Mouse (Mus musculus) CD4-positive, CD25-positive, alpha-beta regulatory T cell, adult 2 months (primary cell): ENCODE measurements around the gene Magix.

Source experiments
- DNase-seq: peaks from one replicate; pipeline ENCODE4 v3.0.0-alpha.2; 2012; ENCODE audit warnings: low read depth, low spot score

Magix gene

GRCm38 (mm10) chrX:7674284-7675000 is 6.6 kb downstream of the Magix start:
- peak; percentile 61 for DNase-seq

GRCm38 (mm10) chrX:7673578-7674281 is 7.3 kb downstream of the Magix start:
- DNase-seq, result peak; percentile 56

GRCm38 (mm10) chrX:7672739-7673138 is 8.3 kb downstream of the Magix start:
- no peak for DNase-seq

GRCm38 (mm10) chrX:7670921-7671623 is 10.0 kb downstream of the Magix start, which contains the start of gene Plp2:
Gene Plp2 (minus strand): TSS chrX:7671390.
- peak; percentile 51 for DNase-seq

GRCm38 (mm10) chrX:7670390-7670881 is 10.6 kb downstream of the Magix start:
- DNase-seq, result peak; percentile 66

- DNase-seq, result no peak
Measured at GRCm38 (mm10) chrX:7665739-7666502, 15.1 kb downstream of the Magix start.

GRCm38 (mm10) chrX:7664791-7665190 is 16.3 kb downstream of the Magix start:
- DNase-seq, result no peak

GRCm38 (mm10) chrX:7662936-7663335 is 18.1 kb downstream of the Magix start:
- DNase-seq, result no peak

GRCm38 (mm10) chrX:7661086-7661485 is 20.0 kb downstream of the Magix start:
- DNase-seq, result no peak

GRCm38 (mm10) chrX:7658785-7659589 is 22.1 kb downstream of the Magix start:
- no peak for DNase-seq

GRCm38 (mm10) chrX:7658031-7658784 is 22.8 kb downstream of the Magix start:
- no peak for DNase-seq

GRCm38 (mm10) chrX:7657221-7657639 is 23.8 kb downstream of the Magix start, which contains the start of gene Prickle3:
Gene Prickle3 (plus strand): TSS chrX:7657260.
- DNase-seq, result peak; percentile 81

GRCm38 (mm10) chrX:7648671-7649304 is 32.3 kb downstream of the Magix start:
- peak; percentile 92 for DNase-seq

- peak; percentile 88 for DNase-seq
Measured at GRCm38 (mm10) chrX:7645349-7645748, 35.7 kb downstream of the Magix start.

- no peak for DNase-seq
Measured at GRCm38 (mm10) chrX:7640785-7641184, 40.3 kb downstream of the Magix start.

- DNase-seq, result no peak
Measured at GRCm38 (mm10) chrX:7639536-7640325, 41.3 kb downstream of the Magix start.

GRCm38 (mm10) chrX:7638401-7639091 is 42.5 kb downstream of the Magix start, which contains the start of gene Syp:
Gene Syp (plus strand): TSS chrX:7638471.
- peak; percentile 91 for DNase-seq

- DNase-seq, result no peak
Measured at GRCm38 (mm10) chrX:7635101-7635500, 46.0 kb downstream of the Magix start.
